Comparison of ENCODE assay signal across 18 mouse cellular contexts in genomic region chr8:75642958-75643357, GRCm38 (mm10).
DNase-seq lines count a peak whose midpoint lies in the region; ATAC-seq lines count a peak whose summit lies in the region.
"Had no signal": no experiment of that assay in that cellular context is flagged by ENCODE, and none has a peak within 500 bp of the region (broad histone marks: within the 10 kb centered on the region; RNA-seq: fewer than 3 reads in every experiment).

No protein-coding gene starts in this region.

- peak; percentile 81 for DNase-seq in heart, adult 11 months
- peak; percentile 59 for DNase-seq in midbrain, embryonic 11.5 days (ENCODE audit: low spot score, missing footprints)
- no peak for DNase-seq in midbrain, embryonic 10.5 days (ENCODE audit: low spot score)
- DNase-seq: adrenal gland, adult 2 months; adrenal gland, adult 8-10 months; adrenal gland, postnatal 10 days; adrenal gland, postnatal 14 days; adrenal gland, postnatal 25 days; adrenal gland, postnatal 36 days; B cell, adult 2 months; cerebellum, adult 11 months; cerebellum, adult 11-12 months; cerebellum, adult 18-20 months had no signal

- H3K27ac ChIP-seq in heart, embryonic 11.5 days (ENCODE audit: low read depth, low read length): no peak overlapping the region
- no peak overlapping the region for H3K27ac ChIP-seq in midbrain, embryonic 11.5 days (ENCODE audit: low read depth, low read length)
- H3K27ac ChIP-seq in midbrain, embryonic 10.5 days (replicated peaks): no peak overlapping the region

- H3K4me2 ChIP-seq in heart, embryonic 11.5 days: no peak overlapping the region
- H3K4me2 ChIP-seq in midbrain, embryonic 11.5 days: no peak overlapping the region

- H3K9me3 ChIP-seq in heart, embryonic 11.5 days (replicated peaks; ENCODE audit: control insufficient read depth, low read length): no peaks in the 10 kb centered on the region; the same call in 1 of the 2 replicates
- no peaks in the 10 kb centered on the region for H3K9me3 ChIP-seq in midbrain, embryonic 11.5 days (ENCODE audit: control insufficient read depth, low read length)
- peaks cover 5% of the 10 kb centered on the region; the same call in 1 of the 2 replicates for H3K9me3 ChIP-seq in midbrain, embryonic 10.5 days (replicated peaks)

- no peaks in the 10 kb centered on the region for H3K36me3 ChIP-seq in heart, embryonic 11.5 days (ENCODE audit: control insufficient read depth, insufficient read depth, low read length)
- no peaks in the 10 kb centered on the region for H3K36me3 ChIP-seq in midbrain, embryonic 11.5 days (ENCODE audit: control insufficient read depth, insufficient read depth, low read length)
- H3K36me3 ChIP-seq in midbrain, embryonic 10.5 days: no peaks in the 10 kb centered on the region
- H3K36me3 ChIP-seq: G1E had no signal

- no peaks in the 10 kb centered on the region for H3K4me1 ChIP-seq in heart, embryonic 11.5 days (ENCODE audit: control insufficient read depth, insufficient read depth, low read length)
- no peaks in the 10 kb centered on the region for H3K4me1 ChIP-seq in midbrain, embryonic 11.5 days (ENCODE audit: control insufficient read depth, insufficient read depth, low read length)
- H3K4me1 ChIP-seq in midbrain, embryonic 10.5 days: no peaks in the 10 kb centered on the region

- 69% methylated on average over 3 of the region's 3 CpGs for WGBS in heart, embryonic 11.5 days (ENCODE audit: insufficient replicate concordance)
- 92% methylated on average over 3 of the region's 3 CpGs for WGBS in midbrain, embryonic 11.5 days
- 87% methylated on average over 3 of the region's 3 CpGs for WGBS in midbrain, embryonic 10.5 days

- no peak overlapping the region for H3K9ac ChIP-seq in heart, embryonic 11.5 days (ENCODE audit: low read depth, low read length)
- H3K9ac ChIP-seq in midbrain, embryonic 11.5 days (ENCODE audit: low read length): no peak overlapping the region

- no peaks in the 10 kb centered on the region for H3K27me3 ChIP-seq in heart, embryonic 11.5 days (ENCODE audit: control insufficient read depth, insufficient read depth, low read length)
- H3K27me3 ChIP-seq in midbrain, embryonic 11.5 days (ENCODE audit: control insufficient read depth, insufficient read depth, low read length): no peaks in the 10 kb centered on the region
- no peaks in the 10 kb centered on the region for H3K27me3 ChIP-seq in midbrain, embryonic 10.5 days (ENCODE audit: low read depth, poor library complexity, severe bottlenecking)
- H3K27me3 ChIP-seq: Patski had no signal

- no peak overlapping the region for H3K4me3 ChIP-seq in heart, embryonic 11.5 days (ENCODE audit: low read depth, low read length)
- no peak overlapping the region for H3K4me3 ChIP-seq in midbrain, embryonic 11.5 days (ENCODE audit: low read depth, low read length)
- H3K4me3 ChIP-seq in midbrain, embryonic 10.5 days: no peak overlapping the region

- ATAC-seq in heart, embryonic 11.5 days (replicated peaks; ENCODE audit: insufficient number of reproducible peaks, low FRiP score, low TSS enrichment): no peak
- no peak for ATAC-seq in midbrain, embryonic 11.5 days (ENCODE audit: low FRiP score)
- ATAC-seq: activated CD4-positive, CD25-positive, alpha-beta regulatory T cell, adult 4 months; CD4-positive, CD25-positive, alpha-beta regulatory T cell, adult 4 months; Patski had no signal
